Mouse (Mus musculus): ENCODE results near the gene Gm33543.

Gm33543 gene

DNA sequence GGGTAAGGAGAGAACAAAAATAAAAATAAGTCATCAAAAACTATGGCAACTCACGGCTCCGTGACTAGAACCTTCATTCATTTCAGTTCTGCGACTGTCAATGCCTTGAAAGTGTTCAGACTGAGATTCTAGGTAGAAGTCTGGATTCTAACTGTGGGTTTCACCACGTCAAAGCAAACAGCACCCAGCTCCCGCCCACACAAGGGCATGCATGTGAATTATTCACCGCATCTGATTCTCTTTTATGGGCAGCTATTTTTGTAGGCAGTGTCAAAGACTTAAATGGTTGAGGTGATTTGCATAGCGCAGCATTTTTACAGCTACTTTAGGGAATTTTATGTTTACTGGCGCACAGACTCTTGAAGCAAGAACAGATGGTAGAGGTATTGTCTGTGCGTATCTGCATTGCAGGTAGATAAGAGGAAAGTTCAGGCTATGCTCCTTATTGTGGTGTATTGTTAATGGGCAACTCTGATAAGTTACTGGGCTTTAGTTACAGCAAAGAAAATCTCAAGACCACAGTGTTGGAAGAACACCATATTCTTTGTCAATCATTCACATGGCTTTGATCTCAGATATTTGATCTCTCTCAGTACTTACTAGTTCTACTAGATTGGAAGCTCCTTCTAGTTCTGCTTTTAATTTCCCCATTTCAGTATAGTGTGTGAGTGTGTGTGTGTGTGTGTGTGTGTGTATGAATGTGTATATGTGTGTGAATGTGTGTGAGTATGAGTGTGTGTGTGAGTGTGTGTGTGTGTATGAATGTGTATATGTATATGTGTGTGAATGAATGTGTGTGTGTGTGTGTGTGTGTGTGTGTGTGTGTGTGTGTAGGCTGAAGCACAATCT, at the start of gene Gm33543:
TSS of gene Gm33543 (minus strand) at position 142 of the 849 bp plus-strand sequence.
- no peak for DNase-seq (ENCODE audit: low read depth)

GRCm38 (mm10) chr10:95892132-95892531, 49.4 kb upstream of the Gm33543 start:
- no peak for DNase-seq (ENCODE audit: low read depth)

DNA sequence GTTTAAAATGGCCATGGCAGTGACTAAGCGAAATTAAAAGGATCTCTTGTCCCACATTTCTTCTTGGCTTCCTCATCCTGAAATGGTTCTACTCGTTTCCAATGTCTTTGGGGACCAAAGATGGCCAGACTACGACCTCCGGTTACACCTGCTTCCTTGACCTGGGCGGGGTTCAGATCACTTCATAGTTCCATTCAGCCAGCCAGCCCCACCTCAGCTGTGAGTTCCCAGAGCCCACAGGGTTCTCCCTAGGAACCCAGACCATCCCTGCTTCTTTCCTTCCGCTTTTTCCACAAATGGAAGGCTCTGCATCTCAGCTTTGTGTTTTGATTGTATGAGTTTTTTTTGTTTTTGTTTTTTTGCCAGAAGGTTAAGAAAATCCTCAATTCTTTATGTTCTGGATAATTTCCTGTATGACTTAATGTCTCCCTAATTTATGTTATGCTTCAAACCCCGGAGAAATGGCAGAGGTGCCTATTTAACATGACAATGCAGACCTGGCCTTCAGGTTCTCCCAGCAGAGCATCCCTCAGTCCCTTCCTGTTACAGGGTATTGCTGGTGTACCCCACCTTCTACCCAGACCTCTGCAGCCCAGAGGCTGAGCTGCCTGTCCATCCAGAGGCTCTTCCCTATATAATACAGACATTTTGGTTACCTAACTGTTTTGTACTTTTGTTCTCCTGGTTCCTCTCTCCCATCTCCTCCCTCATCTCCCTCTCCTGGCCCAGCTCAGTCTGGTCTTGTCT, 48.7 kb upstream of the Gm33543 start:
- no peak for DNase-seq (ENCODE audit: low read depth)

GRCm38 (mm10) chr10:95883761-95884517, 41.2 kb upstream of the Gm33543 start:
- no peak for DNase-seq (ENCODE audit: low read depth)

DNA sequence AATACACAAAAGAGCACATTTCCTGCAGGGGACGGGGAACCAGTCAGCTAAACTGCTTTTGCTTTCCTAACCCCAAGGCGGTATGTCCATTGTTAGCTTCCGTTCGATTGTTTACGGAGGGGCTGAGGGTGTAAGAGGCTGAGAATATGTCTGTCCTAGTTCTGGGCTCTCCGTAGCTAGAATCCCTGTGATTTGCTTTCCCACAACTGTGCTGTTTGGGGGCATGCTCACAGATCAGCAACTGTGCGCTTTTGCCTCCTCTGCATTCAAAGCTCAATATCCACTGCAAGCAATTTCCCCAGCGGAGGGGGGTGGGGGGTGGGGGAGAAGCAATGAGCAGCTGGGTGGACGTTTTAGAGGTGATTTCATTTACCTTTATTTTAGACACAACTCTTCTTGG, 39.3 kb upstream of the Gm33543 start:
- no peak for DNase-seq (ENCODE audit: low read depth)

DNA sequence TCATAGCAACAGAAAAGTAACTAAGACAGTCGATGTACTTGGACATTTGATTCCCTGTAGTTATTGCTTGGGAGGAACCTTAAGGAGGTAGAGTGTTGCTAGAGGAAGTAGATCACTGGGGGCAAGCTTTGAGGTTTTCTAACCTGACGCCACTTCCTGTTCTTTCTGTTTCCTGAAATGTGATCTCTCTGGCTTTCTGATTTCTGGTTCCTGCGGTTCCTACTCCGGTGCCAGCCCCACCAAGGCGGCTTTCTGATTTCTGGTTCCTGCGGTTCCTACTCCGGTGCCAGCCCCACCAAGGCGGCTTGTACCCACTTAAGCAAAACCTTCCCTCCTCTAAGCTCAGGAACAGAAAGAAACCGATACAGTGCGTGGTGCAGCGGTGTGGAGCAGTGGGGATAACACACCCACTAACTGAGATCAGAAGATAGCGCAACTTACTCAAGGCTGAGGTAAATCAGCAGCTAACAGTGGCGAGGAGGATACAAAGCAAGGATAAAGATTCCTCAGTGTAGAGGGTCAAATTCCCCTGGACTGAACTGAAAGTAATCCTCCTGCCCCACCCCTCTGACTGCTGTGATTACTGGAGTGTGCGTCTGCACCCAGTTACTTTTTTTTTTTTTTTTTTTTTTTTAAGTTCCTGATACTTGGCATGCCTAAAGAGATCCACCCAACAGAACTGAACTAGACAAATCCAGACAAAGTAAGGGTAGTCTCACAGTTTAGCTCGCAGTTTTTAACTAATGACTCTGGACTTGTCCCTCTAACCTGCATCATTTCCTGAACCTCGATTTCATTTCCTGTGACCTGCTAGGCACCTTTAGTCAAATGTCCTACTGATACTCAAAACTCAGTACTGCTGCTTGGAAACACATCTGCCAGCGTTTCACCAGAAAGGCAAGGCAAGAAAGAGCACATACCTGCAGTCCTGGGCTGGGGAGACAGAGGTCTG, 37.5 kb upstream of the Gm33543 start:
- peak; percentile 76 for DNase-seq (ENCODE audit: low read depth)

- DNase-seq (ENCODE audit: low read depth), result no peak
Measured at GRCm38 (mm10) chr10:95870782-95871181, 28.1 kb upstream of the Gm33543 start.

DNA sequence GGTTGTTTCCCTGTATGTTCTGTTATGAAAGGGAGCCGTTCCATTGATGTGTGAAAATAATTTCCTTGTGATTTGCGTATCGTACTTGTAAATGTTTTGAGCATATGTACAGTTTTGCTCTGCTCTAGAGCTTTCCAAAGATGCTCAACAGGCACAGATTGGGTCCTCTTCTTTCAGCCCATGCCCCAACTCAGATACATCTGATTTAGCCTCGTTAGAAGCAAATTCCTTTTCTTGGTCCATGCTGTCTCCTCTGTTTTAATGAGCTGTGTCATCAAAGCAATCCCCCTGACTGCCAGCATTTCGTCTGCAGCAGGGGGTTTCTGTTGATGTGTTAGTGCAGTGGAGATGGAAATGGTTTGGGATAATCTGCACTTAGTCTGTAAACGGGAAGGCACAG, 25.6 kb upstream of the Gm33543 start:
- DNase-seq (ENCODE audit: low read depth), result no peak

DNA sequence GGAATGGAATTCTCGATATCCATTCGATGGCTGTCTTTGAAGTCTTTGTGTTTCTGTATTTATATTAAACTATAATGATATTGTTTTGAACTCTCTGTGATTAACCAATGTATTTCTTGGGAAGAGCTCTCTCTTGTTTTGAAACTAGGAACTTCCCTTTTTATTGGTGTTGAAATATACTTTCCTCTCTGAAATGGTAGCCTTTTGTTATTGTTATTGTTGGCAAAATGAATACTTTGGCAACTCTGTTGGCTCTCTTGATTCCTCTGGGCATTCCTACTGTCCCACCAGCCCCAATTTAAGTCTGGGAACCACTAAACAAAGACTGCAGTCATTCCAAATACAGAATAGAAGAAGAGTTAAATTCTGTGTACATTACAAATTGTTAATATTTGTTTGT, 24.9 kb upstream of the Gm33543 start:
- DNase-seq (ENCODE audit: low read depth), result no peak

- no peak for DNase-seq (ENCODE audit: low read depth)
Measured at GRCm38 (mm10) chr10:95864349-95865124, 21.8 kb upstream of the Gm33543 start.

- DNase-seq (ENCODE audit: low read depth), result no peak
Measured at GRCm38 (mm10) chr10:95862664-95863063, 19.9 kb upstream of the Gm33543 start.

GRCm38 (mm10) chr10:95858164-95858563, 15.4 kb upstream of the Gm33543 start:
- DNase-seq (ENCODE audit: low read depth), result peak; percentile 82

DNA sequence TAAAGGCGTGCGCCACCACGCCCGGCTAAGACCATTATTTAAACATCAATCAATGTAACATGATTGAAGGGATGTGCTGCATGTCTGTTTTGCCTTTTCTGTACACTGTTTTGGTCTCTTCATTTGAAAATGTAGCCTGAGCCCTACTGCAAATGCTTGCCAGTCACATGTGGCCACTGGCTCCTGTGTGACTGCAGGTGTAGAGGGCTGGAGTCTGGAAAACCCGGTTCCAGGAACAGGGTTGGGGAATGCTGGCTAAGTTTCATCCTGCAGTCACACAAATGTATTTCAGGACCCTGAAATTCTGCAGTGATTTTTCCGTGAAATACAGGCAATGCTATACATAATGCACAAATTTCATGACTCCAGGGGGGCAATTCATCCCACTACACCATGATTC, 12.7 kb upstream of the Gm33543 start:
- DNase-seq (ENCODE audit: low read depth), result no peak

DNA sequence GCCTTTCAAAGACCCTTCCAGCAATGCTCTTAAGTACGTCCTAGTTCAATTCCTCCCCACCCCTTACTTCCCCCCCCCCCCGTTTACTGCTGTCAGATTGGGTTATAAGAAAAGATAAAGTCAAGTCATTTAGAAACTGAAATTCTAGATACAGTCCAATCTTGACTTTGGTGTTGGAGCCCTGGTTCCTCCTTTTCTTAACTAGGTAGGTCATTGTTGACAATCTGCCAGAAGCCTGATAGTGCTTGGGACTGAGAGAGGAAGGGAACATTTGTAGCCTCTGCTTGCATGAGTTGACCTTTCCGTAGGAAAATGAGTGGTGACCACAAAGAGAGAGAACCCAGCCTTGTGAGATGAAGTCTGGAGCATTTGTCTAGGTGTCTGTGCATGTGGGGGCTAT, 7.8 kb upstream of the Gm33543 start:
- DNase-seq (ENCODE audit: low read depth), result peak; percentile 48

GRCm38 (mm10) chr10:95846739-95847138, 4.0 kb upstream of the Gm33543 start:
- DNase-seq (ENCODE audit: low read depth), result no peak

DNA sequence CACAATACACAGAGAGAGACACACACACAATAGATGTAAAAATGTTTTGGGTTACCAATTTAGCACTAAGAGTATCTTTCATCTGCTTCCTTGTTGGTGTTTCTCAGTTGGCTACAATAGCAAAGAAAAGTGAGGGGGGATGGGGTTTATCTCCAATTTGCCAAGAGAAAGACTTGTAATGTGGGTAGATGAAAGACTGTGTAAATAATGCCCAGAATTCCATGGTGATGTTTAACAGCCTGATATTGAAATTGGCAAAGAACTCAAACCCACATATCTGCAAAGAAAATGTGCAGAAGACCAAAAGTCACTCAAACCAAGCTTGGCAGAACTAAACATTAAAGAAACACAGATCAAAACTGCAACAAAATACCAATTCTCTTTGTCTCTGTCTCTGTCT, 3.6 kb upstream of the Gm33543 start:
- DNase-seq (ENCODE audit: low read depth), result no peak

DNA sequence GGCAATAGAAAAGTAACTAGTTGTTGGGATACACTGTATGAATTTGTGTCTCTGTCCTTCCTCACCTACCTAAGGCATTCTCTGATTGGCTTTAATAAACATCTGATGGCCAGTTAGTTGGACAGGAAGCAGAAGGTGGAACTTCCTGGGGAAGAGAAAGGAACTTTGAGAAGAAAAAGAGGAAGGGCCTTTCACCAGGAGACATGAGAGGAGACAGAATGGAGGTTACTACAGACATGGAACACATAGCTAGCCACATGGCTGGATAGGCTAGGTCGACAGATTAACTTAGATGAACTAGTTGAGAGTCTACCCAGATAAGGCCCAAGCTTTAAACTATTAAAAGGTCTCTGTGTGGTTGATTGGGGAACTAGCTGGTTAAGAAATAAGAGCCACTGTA, 1.1 kb upstream of the Gm33543 start:
- no peak for DNase-seq (ENCODE audit: low read depth)

DNA sequence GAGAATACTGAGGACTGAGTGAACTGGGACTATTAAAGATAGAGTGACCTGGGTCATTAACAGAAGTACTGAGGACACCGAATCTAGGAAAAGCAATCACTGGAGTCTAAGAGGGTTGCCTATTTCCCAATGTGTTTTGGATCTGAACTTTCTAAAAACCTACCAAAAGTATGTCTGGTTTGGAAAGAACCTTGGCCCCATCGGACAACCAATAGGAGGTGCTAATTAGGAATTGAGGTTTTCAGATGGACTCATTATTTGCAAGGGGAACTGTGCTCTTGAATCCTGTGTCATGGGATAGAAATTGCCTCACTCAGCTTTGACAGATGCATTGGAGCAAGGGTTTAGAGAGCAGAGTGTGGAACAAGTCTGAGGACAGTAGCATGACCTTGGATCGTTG, 1.5 kb downstream of the Gm33543 start:
- no peak for DNase-seq (ENCODE audit: low read depth)

DNA sequence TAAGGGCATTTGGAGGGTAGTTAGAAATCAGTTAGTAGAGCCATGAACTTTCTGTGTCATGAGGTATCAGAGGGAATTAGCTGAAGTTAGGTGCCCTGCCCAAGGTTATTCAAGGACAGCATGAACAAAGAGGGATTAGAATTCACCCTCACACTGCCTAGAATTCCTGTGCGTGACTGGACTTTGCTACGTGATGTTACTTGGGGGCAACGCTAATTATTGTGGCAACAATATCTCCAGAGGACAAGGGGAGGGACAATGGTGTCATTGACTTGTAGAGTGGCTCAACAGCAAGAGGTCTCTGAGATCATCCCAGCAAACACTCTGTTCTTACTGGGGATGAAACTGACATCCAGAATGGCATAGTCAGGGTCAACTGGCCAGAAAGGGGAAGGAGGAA, 2.9 kb downstream of the Gm33543 start:
- DNase-seq (ENCODE audit: low read depth), result no peak

- no peak for DNase-seq (ENCODE audit: low read depth)
Measured at GRCm38 (mm10) chr10:95839036-95839435, 3.7 kb downstream of the Gm33543 start.
